Mouse (Mus musculus): ENCODE data around the gene Acin1. TPM values are rescaled to one million over a fixed set of nuclear protein-coding genes. Genes with fewer than 3 reads are reported as not detected.

The Acin1 gene
- polyA plus RNA-seq, 1 experiment, result 332 TPM

DNA sequence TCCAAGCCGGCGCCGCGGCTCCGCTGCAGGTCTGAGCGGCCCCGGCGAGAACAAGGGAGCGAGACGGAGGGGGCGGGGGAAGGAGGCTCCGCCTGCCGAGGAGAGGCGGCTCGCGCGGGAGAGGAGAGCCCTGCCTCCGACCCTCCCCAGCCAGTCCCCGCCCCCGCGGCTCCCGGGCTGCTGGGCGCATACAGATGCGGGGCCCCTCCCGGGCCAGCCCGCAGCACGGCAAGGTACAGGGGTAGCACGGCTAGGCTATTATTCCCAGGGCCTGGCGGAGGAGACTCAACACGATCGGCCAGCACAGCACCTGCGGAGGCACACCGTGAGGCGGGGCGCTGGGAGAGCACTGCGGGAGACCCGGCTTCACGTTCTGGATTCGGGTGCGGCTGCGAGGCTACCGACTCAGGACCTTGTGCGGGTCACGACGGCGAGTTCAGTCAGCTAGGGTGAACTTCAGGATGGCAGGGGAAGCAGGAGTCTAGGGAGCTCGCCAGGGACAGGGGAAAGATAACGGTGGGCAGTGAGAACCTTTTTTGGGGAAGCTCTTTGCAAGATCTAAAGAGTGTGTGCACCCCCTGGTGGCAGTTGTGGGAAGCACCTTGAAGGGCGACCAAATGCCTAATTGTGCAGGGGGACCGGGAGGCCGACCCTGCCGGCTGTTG is 45.3 kb downstream of the Acin1 start, which contains the start of gene Cdh24:
Gene Cdh24 (minus strand): TSS at position 60 of the 665 bp plus-strand sequence.
- TF ChIP-seq CTCF (IDR thresholded peaks at IDR 0.05; ENCODE audit: borderline replicate concordance, extremely low read depth, insufficient read depth, insufficient read length) (peak; percentile 93), POLR2A (IDR thresholded peaks at IDR 0.05; ENCODE audit: borderline replicate concordance, extremely low read depth, insufficient read depth, insufficient read length, poor library complexity, severe bottlenecking) (peak; percentile 77)
- peak; percentile 94 for DNase-seq (ENCODE audit: low read depth)

GRCm38 (mm10) chr14:54640946-54641304 is 45.8 kb downstream of the Acin1 start, which contains the start of gene Gm17606:
Gene Gm17606, plus strand, starts transcription at chr14:54640952.
- TF ChIP-seq POLR2A (IDR thresholded peaks at IDR 0.05; ENCODE audit: borderline replicate concordance, extremely low read depth, insufficient read depth, insufficient read length, poor library complexity, severe bottlenecking) (no peak), CTCF (IDR thresholded peaks at IDR 0.05; ENCODE audit: borderline replicate concordance, extremely low read depth, insufficient read depth, insufficient read length) (no peak)
- no peak for DNase-seq (ENCODE audit: low read depth)

DNA sequence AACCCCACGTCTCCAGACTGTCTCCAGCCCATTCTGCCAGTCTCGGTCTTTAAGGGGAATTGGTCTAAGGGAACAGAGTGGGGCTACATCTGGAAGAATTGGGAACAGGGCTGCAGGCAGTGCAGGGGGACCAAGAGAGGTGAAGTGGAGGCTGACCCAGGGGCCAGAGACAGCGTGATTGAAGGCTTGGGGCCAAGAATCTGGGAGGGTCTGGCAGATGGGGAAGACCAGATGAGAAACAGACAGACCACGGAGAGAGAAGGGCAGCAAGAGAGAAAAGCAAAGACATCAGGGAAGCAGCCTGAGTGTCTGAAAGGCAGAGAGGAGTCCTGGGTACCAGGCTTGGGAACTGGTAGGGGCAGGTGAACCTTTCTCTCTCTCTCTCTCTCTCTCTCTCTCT is 46.6 kb downstream of the Acin1 start:
- no peak for DNase-seq (ENCODE audit: low read depth)
- TF ChIP-seq CTCF (IDR thresholded peaks at IDR 0.05; ENCODE audit: borderline replicate concordance, extremely low read depth, insufficient read depth, insufficient read length) (no peak), POLR2A (IDR thresholded peaks at IDR 0.05; ENCODE audit: borderline replicate concordance, extremely low read depth, insufficient read depth, insufficient read length, poor library complexity, severe bottlenecking) (no peak)

DNA sequence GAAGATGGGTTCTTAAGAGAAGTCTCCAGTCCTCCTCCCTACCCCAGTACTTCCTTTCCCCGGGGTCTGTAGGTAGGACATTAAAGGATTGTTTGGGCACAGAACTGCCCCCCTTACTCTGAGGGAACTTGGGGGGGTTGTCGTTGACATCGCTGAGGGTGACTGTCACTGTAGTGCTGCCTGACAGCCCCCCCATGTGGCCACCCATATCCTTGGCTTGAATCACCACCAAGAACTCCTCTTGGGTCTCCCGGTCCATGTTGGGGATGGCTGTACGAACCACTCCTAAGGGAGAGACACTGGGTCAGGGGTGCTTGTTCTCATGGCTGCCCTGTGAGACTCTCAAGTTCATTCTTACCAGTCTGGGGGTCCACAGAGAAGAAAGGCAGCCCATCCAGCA is 48.5 kb downstream of the Acin1 start:
- no peak for DNase-seq (ENCODE audit: low read depth)
- TF ChIP-seq CTCF (IDR thresholded peaks at IDR 0.05; ENCODE audit: borderline replicate concordance, extremely low read depth, insufficient read depth, insufficient read length) (no peak), POLR2A (IDR thresholded peaks at IDR 0.05; ENCODE audit: borderline replicate concordance, extremely low read depth, insufficient read depth, insufficient read length, poor library complexity, severe bottlenecking) (no peak)

GRCm38 (mm10) chr14:54636954-54637353 is 49.8 kb downstream of the Acin1 start:
- TF ChIP-seq CTCF (IDR thresholded peaks at IDR 0.05; ENCODE audit: borderline replicate concordance, extremely low read depth, insufficient read depth, insufficient read length) (peak; percentile 88), POLR2A (IDR thresholded peaks at IDR 0.05; ENCODE audit: borderline replicate concordance, extremely low read depth, insufficient read depth, insufficient read length, poor library complexity, severe bottlenecking) (no peak)
- DNase-seq (ENCODE audit: low read depth), result peak; percentile 53

GRCm38 (mm10) chr14:54634182-54634581 is 52.5 kb downstream of the Acin1 start:
- TF ChIP-seq POLR2A (IDR thresholded peaks at IDR 0.05; ENCODE audit: borderline replicate concordance, extremely low read depth, insufficient read depth, insufficient read length, poor library complexity, severe bottlenecking) (no peak), CTCF (IDR thresholded peaks at IDR 0.05; ENCODE audit: borderline replicate concordance, extremely low read depth, insufficient read depth, insufficient read length) (peak; percentile 30; the same call in 1 of the 2 replicates)
- DNase-seq (ENCODE audit: low read depth), result no peak

GRCm38 (mm10) chr14:54632252-54632651 is 54.5 kb downstream of the Acin1 start:
- no peak for TF ChIP-seq CTCF (IDR thresholded peaks at IDR 0.05; ENCODE audit: borderline replicate concordance, extremely low read depth, insufficient read depth, insufficient read length)
- TF ChIP-seq POLR2A (IDR thresholded peaks at IDR 0.05; ENCODE audit: borderline replicate concordance, extremely low read depth, insufficient read depth, insufficient read length, poor library complexity, severe bottlenecking), result no peak
- no peak for DNase-seq (ENCODE audit: low read depth)

DNA sequence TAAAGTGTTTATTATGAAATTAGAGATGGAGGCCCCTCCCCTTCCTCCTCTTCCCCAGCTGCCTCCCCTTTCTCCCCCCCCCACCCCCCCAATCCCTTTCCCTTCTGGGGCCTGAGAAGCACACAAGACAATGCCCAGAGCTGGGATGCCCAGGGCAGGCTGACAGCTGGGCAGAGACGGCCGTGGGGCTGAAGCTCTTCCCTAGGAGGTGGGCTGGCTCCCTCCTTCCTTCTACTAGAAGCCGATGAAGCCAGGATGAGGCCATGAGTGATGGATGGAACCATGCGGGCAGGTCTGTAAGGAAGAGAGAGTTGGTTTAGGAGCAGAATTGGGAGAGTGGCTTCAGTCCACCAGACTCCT is 55.5 kb downstream of the Acin1 start:
- TF ChIP-seq CTCF (IDR thresholded peaks at IDR 0.05; ENCODE audit: borderline replicate concordance, extremely low read depth, insufficient read depth, insufficient read length) (no peak), POLR2A (IDR thresholded peaks at IDR 0.05; ENCODE audit: borderline replicate concordance, extremely low read depth, insufficient read depth, insufficient read length, poor library complexity, severe bottlenecking) (no peak)
- DNase-seq (ENCODE audit: low read depth), result no peak

DNA sequence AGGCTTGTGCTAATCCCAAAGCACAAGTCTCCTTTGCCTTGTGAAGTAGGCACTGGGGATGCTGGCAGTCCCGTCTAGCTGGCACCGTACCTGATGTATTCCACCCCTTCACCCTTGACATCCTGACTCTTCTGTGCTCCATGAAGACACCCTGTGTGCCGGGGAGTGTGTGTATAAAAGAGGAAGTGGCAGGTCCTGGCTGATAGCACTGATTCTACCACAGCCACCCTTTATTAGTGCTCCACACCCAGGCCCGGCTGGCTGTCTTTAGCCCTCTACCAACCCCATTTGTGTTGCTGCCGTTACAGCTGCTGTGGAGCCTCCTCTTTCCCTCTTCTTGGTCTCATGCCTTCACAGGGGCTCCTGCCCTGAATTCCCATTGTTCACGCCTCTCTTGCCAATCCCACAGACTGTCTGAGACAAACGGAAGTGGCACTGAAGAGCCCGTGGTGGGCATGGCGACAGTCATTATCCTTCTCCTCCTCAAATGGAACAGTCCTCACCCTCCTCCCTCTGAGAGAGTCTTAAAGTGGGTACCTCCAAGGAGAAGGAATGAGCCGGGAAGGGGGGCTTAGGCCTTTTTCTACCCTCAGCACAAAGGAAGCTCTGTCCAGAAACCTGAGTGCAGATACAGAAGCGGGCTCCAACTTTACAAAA is 56.0 kb downstream of the Acin1 start:
- TF ChIP-seq POLR2A (IDR thresholded peaks at IDR 0.05; ENCODE audit: borderline replicate concordance, extremely low read depth, insufficient read depth, insufficient read length, poor library complexity, severe bottlenecking) (no peak), CTCF (IDR thresholded peaks at IDR 0.05; ENCODE audit: borderline replicate concordance, extremely low read depth, insufficient read depth, insufficient read length) (no peak)
- DNase-seq (ENCODE audit: low read depth), result peak; percentile 64

- TF ChIP-seq POLR2A (IDR thresholded peaks at IDR 0.05; ENCODE audit: borderline replicate concordance, extremely low read depth, insufficient read depth, insufficient read length, poor library complexity, severe bottlenecking) (no peak), CTCF (IDR thresholded peaks at IDR 0.05; ENCODE audit: borderline replicate concordance, extremely low read depth, insufficient read depth, insufficient read length) (no peak)
- DNase-seq (ENCODE audit: low read depth), result no peak
Observed at GRCm38 (mm10) chr14:54629797-54630196, 56.9 kb downstream of the Acin1 start.

GRCm38 (mm10) chr14:54628103-54628502 is 58.6 kb downstream of the Acin1 start:
- no peak for TF ChIP-seq CTCF (IDR thresholded peaks at IDR 0.05; ENCODE audit: borderline replicate concordance, extremely low read depth, insufficient read depth, insufficient read length)
- TF ChIP-seq POLR2A (IDR thresholded peaks at IDR 0.05; ENCODE audit: borderline replicate concordance, extremely low read depth, insufficient read depth, insufficient read length, poor library complexity, severe bottlenecking), result no peak
- no peak for DNase-seq (ENCODE audit: low read depth)

GRCm38 (mm10) chr14:54624976-54625375 is 61.8 kb downstream of the Acin1 start:
- no peak for DNase-seq (ENCODE audit: low read depth)
- TF ChIP-seq CTCF (IDR thresholded peaks at IDR 0.05; ENCODE audit: borderline replicate concordance, extremely low read depth, insufficient read depth, insufficient read length), result no peak
- no peak for TF ChIP-seq POLR2A (IDR thresholded peaks at IDR 0.05; ENCODE audit: borderline replicate concordance, extremely low read depth, insufficient read depth, insufficient read length, poor library complexity, severe bottlenecking)

All from brain, embryonic 14.5 days (tissue).